Mouse (Mus musculus): ENCODE measurements around the gene Lrmda. TPM values are rescaled to one million over a fixed set of nuclear protein-coding genes. Genes with fewer than 3 reads are reported as not detected.

Gene Lrmda
- total and polyA plus RNA-seq, 3 experiments: 5.1 to 5.9 TPM; not detected in 1

GRCm38 (mm10) chr14:22649411-22649911 lies 629.9 kb downstream of the Lrmda start:
- peak; percentile 51 for DNase-seq (ENCODE audit: low read depth, low spot score)
- H3K9me3 ChIP-seq (replicated peaks; ENCODE audit: insufficient read depth, low read length): no peaks in the 10 kb centered on the region
- H3K36me3 ChIP-seq (ENCODE audit: control insufficient read depth in 1 of 2, insufficient read depth in 2 of 2, low read length in 2 of 2): peaks cover 0 to 3% of the 10 kb centered on the region in 2 experiments; a peak in 1 of 4 replicates
- no peak overlapping the region for H3K27ac ChIP-seq (ENCODE audit: control insufficient read depth, low read depth, low read length)
- TF ChIP-seq KAT2A (conservative IDR thresholded peaks at IDR 0.05; ENCODE audit: low read depth, low read length) (no peak), BHLHE40 (IDR thresholded peaks at IDR 0.05; ENCODE audit: borderline replicate concordance, low read depth, low read length) (no peak), ETS1 (IDR thresholded peaks at IDR 0.05; ENCODE audit: low read depth, low read length) (no peak), MAFK (IDR thresholded peaks at IDR 0.05; ENCODE audit: borderline replicate concordance, low read depth, low read length) (no peak), POLR2AphosphoS5 (IDR thresholded peaks at IDR 0.05; ENCODE audit: borderline replicate concordance, low read depth, low read length) (no peak), ZMIZ1 (IDR thresholded peaks at IDR 0.05; ENCODE audit: low read depth, low read length) (no peak), USF1 (IDR thresholded peaks at IDR 0.05; ENCODE audit: low read depth, low read length) (no peak), MXI1 (IDR thresholded peaks at IDR 0.05; ENCODE audit: low read depth, low read length) (no peak), EP300 (IDR thresholded peaks at IDR 0.05; ENCODE audit: low read depth in 1 of 2, low read length in 2 of 2) (no peak), MYB (IDR thresholded peaks at IDR 0.05; ENCODE audit: low read depth, low read length) (no peak), ZC3H11A (IDR thresholded peaks at IDR 0.05; ENCODE audit: low read depth, low read length) (no peak), USF2 (IDR thresholded peaks at IDR 0.05; ENCODE audit: borderline replicate concordance in 1 of 2, insufficient read depth in 1 of 2, low read depth in 1 of 2, low read length in 2 of 2) (no peak), HCFC1 (IDR thresholded peaks at IDR 0.05; ENCODE audit: low read depth, low read length) (no peak), MAX (IDR thresholded peaks at IDR 0.05; ENCODE audit: low read length) (no peak)
- no peak overlapping the region for H3K4me3 ChIP-seq (ENCODE audit: control insufficient read depth in 1 of 2, insufficient read depth in 1 of 2, low read depth in 2 of 2, low read length in 2 of 2)
- H3K79me2 ChIP-seq (ENCODE audit: control insufficient read depth, insufficient read depth, low read length, poor library complexity): no peaks in the 10 kb centered on the region
- H3K4me1 ChIP-seq (ENCODE audit: control insufficient read depth in 1 of 2, insufficient read depth in 2 of 2, low read length in 2 of 2): peaks cover 0 to 15% of the 10 kb centered on the region in 2 experiments; a peak in 1 of 4 replicates
- no peaks in the 10 kb centered on the region for H3K27me3 ChIP-seq (ENCODE audit: control insufficient read depth in 1 of 2, insufficient read depth in 2 of 2, low read length in 2 of 2)
- no peak overlapping the region for H3K9ac ChIP-seq (ENCODE audit: control insufficient read depth, low read depth, low read length, poor library complexity, severe bottlenecking)

DNA sequence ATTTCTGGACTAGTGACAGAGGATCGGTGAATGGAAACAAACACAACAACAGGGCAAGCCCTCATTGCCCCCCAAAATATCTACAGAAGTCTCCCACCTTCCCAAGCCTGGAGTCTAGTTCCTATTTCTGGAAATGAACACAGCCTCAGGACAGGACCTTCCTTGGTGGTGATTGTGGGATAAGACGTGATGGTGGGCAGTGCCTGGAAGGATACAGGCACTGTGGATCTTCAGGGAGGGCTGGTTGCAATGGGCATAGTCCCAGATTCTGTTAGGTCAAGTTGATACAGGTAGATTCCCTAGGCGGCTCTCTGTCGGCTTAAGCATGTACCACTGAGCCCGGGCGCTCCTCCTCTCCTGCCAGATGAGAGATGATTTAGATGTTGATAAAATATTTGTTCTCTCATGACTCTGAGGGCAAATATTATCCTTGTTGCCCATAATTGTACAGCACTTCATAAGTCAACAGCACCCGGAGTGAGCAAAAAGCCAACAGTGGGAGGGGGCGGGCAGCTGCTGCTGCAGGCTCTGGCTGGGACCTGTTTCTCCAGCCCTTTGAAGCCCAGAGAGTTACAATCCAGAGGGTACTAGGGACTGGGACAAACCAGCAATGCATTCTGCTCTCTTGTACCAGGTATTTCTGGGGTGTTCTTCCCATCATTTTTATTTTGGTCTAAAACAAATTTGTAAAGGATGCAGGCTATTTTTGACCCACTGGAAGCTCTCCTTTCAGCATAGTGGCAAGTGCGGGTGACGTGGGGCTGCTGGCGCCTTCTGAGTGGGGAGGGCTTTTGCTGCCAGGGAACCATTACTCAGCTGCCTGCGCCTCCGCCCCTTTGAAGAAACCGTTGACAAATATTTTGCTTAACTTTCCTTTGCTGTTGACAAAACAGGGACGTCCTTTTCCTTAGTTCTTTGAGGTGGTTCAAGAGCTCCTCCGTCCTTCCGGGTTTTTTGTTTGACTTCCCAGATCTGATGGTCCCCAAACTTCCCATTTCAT lies 630.8 kb downstream of the Lrmda start:
- Histone ChIP-seq H3K4me1 (ENCODE audit: control insufficient read depth in 1 of 2, insufficient read depth in 2 of 2, low read length in 2 of 2) (peaks cover 0 to 15% of the 10 kb centered on the region in 2 experiments; a peak in 1 of 4 replicates), H3K4me3 (ENCODE audit: control insufficient read depth in 1 of 2, insufficient read depth in 1 of 2, low read depth in 2 of 2, low read length in 2 of 2) (no peak overlapping the region), H3K9me3 (replicated peaks; ENCODE audit: insufficient read depth, low read length) (no peaks in the 10 kb centered on the region), H3K27me3 (ENCODE audit: control insufficient read depth in 1 of 2, insufficient read depth in 2 of 2, low read length in 2 of 2) (no peaks in the 10 kb centered on the region), H3K9ac (ENCODE audit: control insufficient read depth, low read depth, low read length, poor library complexity, severe bottlenecking) (no peak overlapping the region), H3K79me2 (ENCODE audit: control insufficient read depth, insufficient read depth, low read length, poor library complexity) (no peaks in the 10 kb centered on the region), H3K27ac (ENCODE audit: control insufficient read depth, low read depth, low read length) (no peak overlapping the region), H3K36me3 (ENCODE audit: control insufficient read depth in 1 of 2, insufficient read depth in 2 of 2, low read length in 2 of 2) (peaks cover 0 to 3% of the 10 kb centered on the region in 2 experiments; a peak in 1 of 4 replicates)
- TF ChIP-seq ZMIZ1 (IDR thresholded peaks at IDR 0.05; ENCODE audit: low read depth, low read length) (no peak), HCFC1 (IDR thresholded peaks at IDR 0.05; ENCODE audit: low read depth, low read length) (no peak)
- DNase-seq (ENCODE audit: low read depth, low spot score): no peak
